ENCODE assay signal across 29 mouse cellular contexts in the genomic region with DNA sequence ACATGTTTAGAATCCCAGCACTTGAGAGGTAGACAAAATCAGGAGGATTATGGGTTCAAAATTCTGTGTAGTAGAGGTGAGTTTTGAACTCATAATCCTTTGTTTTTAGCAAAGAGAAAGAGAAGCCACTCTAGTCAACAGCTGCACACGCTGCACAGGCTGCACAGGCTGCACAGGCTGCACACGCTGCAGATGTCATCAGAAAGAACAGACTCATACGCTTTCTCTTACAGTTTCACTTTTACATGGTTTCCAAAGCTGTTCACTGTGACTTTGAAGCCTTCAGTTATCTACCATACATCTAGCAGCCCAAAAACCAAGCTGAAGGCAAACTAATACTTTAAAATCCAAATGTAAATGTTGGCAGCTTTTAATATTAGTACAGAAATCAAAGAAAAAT. TPM values are rescaled to one million over a fixed set of nuclear protein-coding genes. Genes with fewer than 3 reads are reported as not detected.
DNase-seq lines count a peak whose midpoint lies in the region; ATAC-seq lines count a peak whose summit lies in the region.
"Had no signal": no experiment of that assay in that cellular context is flagged by ENCODE, and none has a peak within 500 bp of the region (broad histone marks: within the 10 kb centered on the region; RNA-seq: fewer than 3 reads in every experiment).

No protein-coding gene starts in this region.

- no peak overlapping the region for H3K4me3 ChIP-seq in hindbrain, embryonic 16.5 days (ENCODE audit: low read length)
- H3K4me3 ChIP-seq: embryonic facial prominence, embryonic 12.5 days; gastrocnemius, adult 2 months; midbrain, embryonic 13.5 days had no signal

- H3K9ac ChIP-seq in hindbrain, embryonic 16.5 days (ENCODE audit: low read depth, low read length): no peak overlapping the region
- H3K9ac ChIP-seq: embryonic facial prominence, embryonic 12.5 days; liver, embryonic 14.5 days; midbrain, embryonic 13.5 days had no signal

- H3K4me2 ChIP-seq in hindbrain, embryonic 16.5 days (ENCODE audit: low read length): no peak overlapping the region
- H3K4me2 ChIP-seq: embryonic facial prominence, embryonic 12.5 days; midbrain, embryonic 13.5 days had no signal

- ATAC-seq in frontal cortex, adult (ENCODE audit: low TSS enrichment): peak; percentile 33; the same call in 1 of the 2 replicates
- peak; percentile 91 for ATAC-seq in activated CD4-positive, CD25-positive, alpha-beta regulatory T cell, adult 4 months
- ATAC-seq in hindbrain, embryonic 16.5 days: no peak
- ATAC-seq: forebrain, embryonic 14.5 days; midbrain, embryonic 13.5 days had no signal

- peaks cover 16% of the 10 kb centered on the region for H3K4me1 ChIP-seq in hindbrain, embryonic 16.5 days (ENCODE audit: control insufficient read depth, insufficient read depth, low read depth, low read length)

- 98% methylated on average over 3 of the region's 3 CpGs for WGBS in hindbrain, embryonic 16.5 days

- 0 out of 2 replicates have a peak, but pooled peaks cover 4% of the 10 kb centered on the region for H3K36me3 ChIP-seq in hindbrain, embryonic 16.5 days (ENCODE audit: control insufficient read depth, insufficient read depth, low read length)

- H3K27me3 ChIP-seq in hindbrain, embryonic 16.5 days (replicated peaks; ENCODE audit: control insufficient read depth, insufficient read depth, low read length): no peaks in the 10 kb centered on the region
- H3K27me3 ChIP-seq: embryonic facial prominence, embryonic 12.5 days; midbrain, embryonic 13.5 days had no signal

- DNase-seq in frontal cortex, adult 2 months (ENCODE audit: extremely low spot score in 1 of 2, low spot score in 1 of 2): no peak
- DNase-seq in CD4-positive helper T cell, adult 2 months (ENCODE audit: low read depth, low spot score): peak; percentile 64
- peak; percentile 25 for DNase-seq in thymus, postnatal 14 days
- no peak for DNase-seq in right cerebral cortex, adult 2 months (ENCODE audit: low spot score in 2 of 2)
- no peak for DNase-seq in kidney, adult 11 months
- DNase-seq: adrenal gland, postnatal 14 days; cerebellum, adult 11 months; cerebellum, adult 9-10 months; cerebellum, postnatal 36 days; gastrocnemius, adult 2 months; gastrocnemius, postnatal 36 days; heart, postnatal 14 days; kidney, adult 8-10 months; layer of hippocampus, adult 9-11 months; liver; lung, adult 2 months; lung, postnatal 10 days; right cerebral cortex, adult 18-20 months; right cerebral cortex, postnatal 4 days had no signal

- no peak overlapping the region for H3K27ac ChIP-seq in hindbrain, embryonic 16.5 days (ENCODE audit: low read depth, low read length)
- H3K27ac ChIP-seq: embryonic facial prominence, embryonic 12.5 days; gastrocnemius, adult 2 months; kidney, postnatal 0 days; liver, embryonic 14.5 days; macrophage; midbrain, embryonic 13.5 days had no signal

- H3K9me3 ChIP-seq in hindbrain, embryonic 16.5 days (ENCODE audit: control insufficient read depth, low read length): no peaks in the 10 kb centered on the region
- H3K9me3 ChIP-seq: embryonic facial prominence, embryonic 12.5 days; G1E; midbrain, embryonic 13.5 days had no signal

RNA-seq across cellular contexts. Expression of a gene that starts 5.7 kb away (rescaled TPM):
- 34.3 and 36.8 TPM in 2 replicates for polyA plus RNA-seq in frontal cortex, adult 2 months (2012; rRNA removed)
- 10 to 100 TPM; 19.9 to 21.6 TPM for polyA plus RNA-seq in activated CD4-positive, CD25-positive, alpha-beta regulatory T cell, adult 4 months (2017; shearing (Covaris generic))
- polyA plus RNA-seq in hindbrain, embryonic 16.5 days (2015; fragmentation: Nextera tagmentation; extraction: Ambion mirVana): 23.9 and 28.6 TPM in 2 replicates

RNA-seq across cellular contexts. Expression of a gene that starts 53.1 kb away (rescaled TPM):
- 4.8 and 5.0 TPM in 2 replicates for polyA plus RNA-seq in frontal cortex, adult 2 months (2012; rRNA removed)
- polyA plus RNA-seq in activated CD4-positive, CD25-positive, alpha-beta regulatory T cell, adult 4 months (2017; shearing (Covaris generic)): under 1 TPM; 0.17 to 0.50 TPM
- 4.3 and 5.0 TPM in 2 replicates for polyA plus RNA-seq in hindbrain, embryonic 16.5 days (2015; fragmentation: Nextera tagmentation; extraction: Ambion mirVana)

Comparison
In these comparisons a context has a peak if more than half of its experiments do, and no peak if none do; other contexts are left out.
1. DNase-seq: peak in CD4-positive helper T cell, adult 2 months (single experiment) and thymus, postnatal 14 days (single experiment); none in frontal cortex, adult 2 months (0 of 2), right cerebral cortex, adult 2 months (0 of 2) and kidney, adult 11 months (single experiment).